Mouse (Mus musculus) heart, embryonic 12.5 days (tissue): ENCODE measurements at regions not wholly inside any gene's neighbourhood (a gene's known extent, or its start where the extent isn't known, plus 50 kb on each side); places are given as distances from the start of the nearest gene placed in this dataset.

ENCODE experiments used
- ATAC-seq: fragments of 200-750 bp; cut with Nextera tagmentation; 2 replicates; pipeline ENCODE4 v1.8.0; 2017; ENCODE audit warnings: moderate TSS enrichment, moderate library complexity; ENCODE audit not compliant: insufficient number of reproducible peaks, low FRiP score
- H3K27ac ChIP-seq: fragments of 300-500 bp; sonication (generic); 2 replicates; pipeline ENCODE4 v1.5.1; 2016; ENCODE audit warnings: mild to moderate bottlenecking, moderate library complexity; ENCODE audit not compliant: poor library complexity, severe bottlenecking
- H3K27me3 ChIP-seq: fragments of 300-500 bp; sonication (generic); replicated peaks from 2 replicates; pipeline ENCODE4 v1.6.1; 2016; ENCODE audit warnings: mild to moderate bottlenecking, moderate library complexity
- H3K36me3 ChIP-seq: fragments of 300-500 bp; sonication (generic); 2 replicates; pipeline ENCODE4 v1.6.1; 2016; ENCODE audit warnings: mild to moderate bottlenecking, moderate library complexity
- H3K4me1 ChIP-seq: fragments of 300-500 bp; sonication (generic); replicated peaks from 2 replicates; pipeline ENCODE4 v1.6.1; 2016; ENCODE audit warnings: mild to moderate bottlenecking
- H3K4me2 ChIP-seq: fragments of 300-500 bp; sonication (generic); 2 replicates; pipeline ENCODE4 v1.6.1; 2016; ENCODE audit warnings: mild to moderate bottlenecking, moderate library complexity
- H3K4me3 ChIP-seq: fragments of 300-500 bp; sonication (generic); 2 replicates; pipeline ENCODE4 v1.5.1; 2016; ENCODE audit warnings: mild to moderate bottlenecking
- H3K9ac ChIP-seq: fragments of 300-500 bp; sonication (generic); 2 replicates; pipeline ENCODE4 v1.6.1; 2016; ENCODE audit warnings: mild to moderate bottlenecking, moderate library complexity
- H3K9me3 ChIP-seq: fragments of 300-500 bp; sonication (generic); replicated peaks from 2 replicates; pipeline ENCODE4 v1.6.1; 2016; ENCODE audit warnings: mild to moderate bottlenecking, moderate library complexity
- WGBS: fragments of 180-500 bp; shearing (Covaris S2); methylation state at CpG from one replicate; pipeline ENCODE4 v1.1.7; 2016; 5-methylcytosine and 5-hydroxymethylcytosine counted together

DNA sequence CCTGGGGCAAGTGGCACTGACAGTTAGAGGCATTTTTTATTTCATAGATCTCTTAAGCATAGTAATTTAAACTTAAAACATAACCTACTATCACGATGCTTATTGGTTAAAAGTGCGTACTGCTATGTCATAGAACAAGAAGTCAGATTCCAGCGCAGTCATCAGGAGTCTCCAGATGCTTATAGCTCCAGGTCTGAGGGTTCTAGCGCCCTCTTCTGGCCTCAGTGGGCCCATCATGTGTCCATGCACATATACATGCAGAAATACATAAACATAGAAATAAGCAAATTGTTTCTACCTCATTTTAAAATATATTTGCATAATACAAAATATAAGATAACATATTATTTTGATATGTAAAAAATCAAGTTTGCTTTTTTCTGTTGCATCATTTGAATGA, 1002.8 kb upstream of the Adgrl2 start:
- H3K9ac ChIP-seq, result no peak overlapping the region
- ATAC-seq, result no peak
- H3K4me2 ChIP-seq, result no peak overlapping the region
- H3K9me3 ChIP-seq, result no peaks in the 10 kb centered on the region
- no peaks in the 10 kb centered on the region for H3K27me3 ChIP-seq
- no peak overlapping the region for H3K4me3 ChIP-seq
- H3K36me3 ChIP-seq, result no peaks in the 10 kb centered on the region
- no peak overlapping the region for H3K27ac ChIP-seq
- WGBS, result 55% methylated on average over 4 of the region's 4 CpGs
- no peaks in the 10 kb centered on the region for H3K4me1 ChIP-seq

DNA sequence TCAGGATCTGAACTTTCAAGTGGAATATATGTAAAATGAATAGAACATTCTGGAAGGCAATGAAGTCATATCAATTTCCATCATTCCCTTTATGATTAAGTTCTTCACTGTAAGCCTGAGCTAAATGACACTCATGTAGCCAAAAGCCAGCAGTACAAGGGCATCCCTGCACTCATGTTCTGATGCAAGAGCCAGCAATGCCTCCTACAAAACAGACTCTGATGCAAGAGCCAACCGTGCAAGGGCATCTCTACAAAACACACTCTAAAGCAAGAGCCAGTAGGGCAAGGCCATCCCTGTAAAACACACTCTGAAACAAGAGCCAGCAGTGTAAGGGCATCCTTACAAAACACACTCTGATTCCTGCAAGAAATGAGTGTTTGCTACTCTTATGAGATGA, 997.4 kb upstream of the Adgrl2 start:
- 75% methylated on average over 1 of the region's 1 CpGs for WGBS
- Histone ChIP-seq H3K36me3 (no peaks in the 10 kb centered on the region), H3K27me3 (no peaks in the 10 kb centered on the region), H3K4me1 (no peaks in the 10 kb centered on the region), H3K9me3 (no peaks in the 10 kb centered on the region), H3K9ac (no peak overlapping the region), H3K4me2 (no peak overlapping the region), H3K4me3 (no peak overlapping the region), H3K27ac (no peak overlapping the region)
- ATAC-seq, result no peak

DNA sequence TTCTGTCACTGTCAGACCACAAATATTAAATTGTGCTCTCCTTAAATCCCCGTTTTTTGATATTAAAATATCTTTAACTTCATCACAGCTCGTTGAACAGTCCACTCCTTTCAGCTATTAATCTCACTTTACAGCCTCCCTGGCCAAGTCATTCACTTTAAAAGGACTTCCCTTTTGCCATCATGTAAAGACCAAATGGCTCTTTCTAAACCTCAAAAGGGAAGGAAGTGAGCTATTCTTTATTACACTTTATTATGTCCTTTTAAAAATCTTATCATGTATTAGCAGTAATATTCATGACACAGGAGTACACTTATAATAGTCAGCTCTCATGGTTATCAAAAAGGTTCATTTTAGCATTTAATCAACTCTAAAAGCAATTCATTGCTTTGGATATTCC, 966.6 kb upstream of the Adgrl2 start:
- Histone ChIP-seq H3K4me1 (no peaks in the 10 kb centered on the region), H3K4me3 (no peak overlapping the region), H3K9ac (no peak overlapping the region), H3K27me3 (no peaks in the 10 kb centered on the region), H3K27ac (no peak overlapping the region), H3K4me2 (no peak overlapping the region), H3K36me3 (no peaks in the 10 kb centered on the region), H3K9me3 (no peaks in the 10 kb centered on the region)
- ATAC-seq, result no peak
- WGBS, result 48% methylated on average over 2 of the region's 2 CpGs

DNA sequence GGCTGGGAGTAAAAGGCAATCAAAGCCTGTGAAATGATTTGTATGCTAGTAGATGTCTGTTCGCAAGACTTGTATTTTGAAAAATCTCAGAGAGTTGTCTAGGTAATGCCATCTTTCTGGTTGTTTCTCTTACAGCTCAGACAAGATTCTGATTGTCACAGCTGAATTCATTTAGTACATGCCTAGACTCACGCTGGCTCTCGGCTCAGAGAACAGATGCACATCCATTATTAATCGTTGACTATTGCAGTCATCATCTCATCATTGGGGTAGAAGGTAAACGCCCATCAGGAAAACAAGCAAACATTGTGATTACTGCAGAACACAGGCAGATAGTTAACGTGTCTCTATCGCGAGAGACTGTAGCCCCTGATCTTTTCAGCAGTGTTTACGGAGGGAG, 945.8 kb upstream of the Adgrl2 start:
- H3K36me3 ChIP-seq, result no peaks in the 10 kb centered on the region
- no peak overlapping the region for H3K27ac ChIP-seq
- WGBS, result 83% methylated on average over 9 of the region's 9 CpGs
- H3K4me1 ChIP-seq, result no peaks in the 10 kb centered on the region
- no peak overlapping the region for H3K9ac ChIP-seq
- no peaks in the 10 kb centered on the region for H3K9me3 ChIP-seq
- ATAC-seq, result no peak
- no peak overlapping the region for H3K4me2 ChIP-seq
- no peak overlapping the region for H3K4me3 ChIP-seq
- no peaks in the 10 kb centered on the region for H3K27me3 ChIP-seq

DNA sequence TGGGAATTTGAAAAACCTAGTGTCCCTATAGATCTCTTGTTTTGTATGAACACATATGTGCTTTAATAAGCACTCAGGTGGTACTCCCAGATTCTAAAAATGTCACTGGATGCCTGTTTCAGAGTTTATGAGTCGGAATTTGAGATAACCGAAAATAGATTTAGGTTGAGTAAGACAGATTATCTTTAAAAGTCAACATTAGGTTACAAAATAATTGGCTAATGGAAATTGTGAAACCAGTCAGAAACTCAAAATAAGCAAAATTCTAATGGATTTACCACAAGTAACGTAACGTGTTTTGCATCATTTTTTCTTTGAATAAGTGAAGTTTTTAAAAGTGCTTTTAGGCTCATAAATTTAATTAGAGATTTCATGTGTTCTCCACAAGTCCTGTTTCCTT, 944.5 kb upstream of the Adgrl2 start:
- Histone ChIP-seq H3K9ac (no peak overlapping the region), H3K27me3 (no peaks in the 10 kb centered on the region), H3K27ac (no peak overlapping the region), H3K36me3 (no peaks in the 10 kb centered on the region), H3K4me2 (no peak overlapping the region), H3K9me3 (no peaks in the 10 kb centered on the region), H3K4me3 (no peak overlapping the region), H3K4me1 (no peaks in the 10 kb centered on the region)
- WGBS, result 67% methylated on average over 4 of the region's 4 CpGs
- ATAC-seq, result no peak

DNA sequence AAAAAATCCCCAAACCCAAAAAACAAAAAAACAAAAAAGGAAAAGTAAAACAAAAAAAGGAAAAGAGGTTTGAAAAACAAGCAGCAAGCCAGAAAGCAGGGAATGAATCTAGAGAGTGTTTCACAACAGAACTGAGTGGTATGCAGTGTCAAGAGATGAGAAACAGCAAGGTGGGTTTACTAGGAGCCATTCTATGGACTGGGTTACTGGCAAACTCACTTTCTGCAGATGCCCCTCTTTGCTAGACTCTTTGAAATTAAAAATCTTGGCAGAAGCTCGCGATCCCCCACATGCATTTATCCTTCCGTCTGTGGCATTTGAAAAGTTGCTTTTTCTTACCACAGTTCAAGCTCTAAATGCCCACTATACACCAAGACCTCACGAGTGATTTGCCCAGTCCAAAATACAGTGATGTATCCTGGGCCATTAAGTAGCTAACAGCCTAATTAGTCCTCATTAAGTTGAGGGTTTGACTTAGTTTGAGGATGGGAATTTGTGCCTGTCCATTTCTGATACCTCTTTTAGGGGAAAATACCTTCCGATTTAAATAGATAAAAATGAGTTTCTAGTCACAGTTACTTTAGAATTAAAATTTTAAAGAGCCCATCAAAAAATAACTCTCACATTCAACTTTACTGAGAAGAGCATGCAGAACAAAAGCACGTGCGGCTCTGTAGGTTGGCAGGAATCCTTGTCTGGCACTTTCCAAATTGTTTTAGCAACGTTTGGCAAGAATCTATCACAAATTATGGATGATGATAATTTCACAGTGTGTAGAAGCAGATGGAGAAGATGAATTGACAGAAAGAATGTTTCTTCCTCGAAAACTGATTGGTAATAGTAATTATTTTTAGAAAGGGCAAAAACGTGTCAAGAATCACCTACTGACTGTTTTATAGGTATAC, 938.4 kb upstream of the Adgrl2 start:
- no peaks in the 10 kb centered on the region for H3K27me3 ChIP-seq
- no peak overlapping the region for H3K4me2 ChIP-seq
- no peaks in the 10 kb centered on the region for H3K4me1 ChIP-seq
- no peak overlapping the region for H3K9ac ChIP-seq
- no peaks in the 10 kb centered on the region for H3K9me3 ChIP-seq
- ATAC-seq, result no peak
- H3K36me3 ChIP-seq, result no peaks in the 10 kb centered on the region
- H3K27ac ChIP-seq, result no peak overlapping the region
- H3K4me3 ChIP-seq, result no peak overlapping the region
- 80% methylated on average over 10 of the region's 10 CpGs for WGBS

DNA sequence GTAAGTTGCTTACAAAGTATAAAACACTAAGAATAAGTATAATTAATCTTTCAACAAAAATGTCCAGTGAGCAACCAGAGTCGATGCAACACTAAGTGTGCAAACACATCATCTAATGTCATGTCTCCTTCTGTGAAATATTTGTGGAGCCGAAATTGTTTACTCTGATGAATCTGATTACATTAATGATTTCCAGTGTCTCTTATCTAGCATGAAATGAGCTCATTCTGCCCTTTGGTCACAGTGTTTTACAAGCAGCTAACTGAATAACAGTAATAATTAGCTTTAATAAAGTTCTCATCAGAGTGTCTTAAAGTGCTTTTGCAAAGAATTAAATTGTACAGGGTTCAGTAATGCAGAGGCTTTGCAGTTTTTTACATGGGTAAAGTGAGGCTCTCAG, 929.9 kb upstream of the Adgrl2 start:
- no peaks in the 10 kb centered on the region for H3K9me3 ChIP-seq
- no peak overlapping the region for H3K9ac ChIP-seq
- WGBS, result 68% methylated on average over 2 of the region's 2 CpGs
- H3K36me3 ChIP-seq, result no peaks in the 10 kb centered on the region
- no peak overlapping the region for H3K4me2 ChIP-seq
- H3K27ac ChIP-seq, result no peak overlapping the region
- no peak overlapping the region for H3K4me3 ChIP-seq
- H3K27me3 ChIP-seq, result no peaks in the 10 kb centered on the region
- H3K4me1 ChIP-seq, result no peaks in the 10 kb centered on the region
- no peak for ATAC-seq

DNA sequence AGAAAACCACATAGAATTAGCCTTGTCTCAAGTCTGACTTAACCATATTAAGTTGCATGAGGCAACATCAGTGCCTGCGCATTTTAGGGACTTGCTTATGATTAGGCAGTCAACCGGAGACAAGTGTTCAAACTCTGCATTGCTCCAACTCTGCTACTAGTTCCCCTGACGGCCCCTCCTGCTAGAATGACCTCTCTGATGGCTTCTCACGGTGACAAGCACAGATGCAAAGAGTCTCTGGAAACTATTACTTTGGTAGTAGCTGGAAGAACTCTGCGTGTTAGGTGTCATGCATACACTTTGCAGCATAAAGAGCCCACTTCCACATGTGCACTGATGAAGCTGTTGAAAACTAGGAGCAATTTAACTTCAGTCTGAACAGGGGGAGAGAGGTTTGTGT, 927.8 kb upstream of the Adgrl2 start:
- Histone ChIP-seq H3K9me3 (no peaks in the 10 kb centered on the region), H3K9ac (no peak overlapping the region), H3K4me2 (no peak overlapping the region), H3K4me1 (no peaks in the 10 kb centered on the region), H3K36me3 (no peaks in the 10 kb centered on the region), H3K27me3 (no peaks in the 10 kb centered on the region), H3K27ac (no peak overlapping the region), H3K4me3 (no peak overlapping the region)
- 71% methylated on average over 5 of the region's 5 CpGs for WGBS
- ATAC-seq, result no peak

DNA sequence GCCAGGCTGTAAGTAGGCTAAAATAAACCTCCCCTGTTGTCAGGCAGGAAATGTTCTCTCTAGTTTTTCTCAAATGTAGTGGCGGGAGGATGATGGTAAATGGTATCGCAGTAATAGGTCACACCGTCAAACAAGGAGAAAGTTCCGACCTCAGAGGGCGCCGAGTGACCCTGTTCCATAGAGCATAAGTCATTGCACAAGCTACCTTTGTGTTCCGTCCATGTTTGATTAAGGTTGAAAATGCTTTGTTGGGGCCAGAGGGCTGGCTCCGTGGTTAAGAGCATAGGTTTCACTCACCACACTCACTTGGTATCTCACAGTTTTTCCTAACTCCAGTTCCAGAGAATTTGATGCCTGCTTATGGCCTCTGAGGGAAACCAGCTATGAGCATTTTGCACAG, 920.4 kb upstream of the Adgrl2 start:
- H3K36me3 ChIP-seq, result no peaks in the 10 kb centered on the region
- WGBS, result 83% methylated on average over 8 of the region's 8 CpGs
- no peak overlapping the region for H3K4me2 ChIP-seq

DNA sequence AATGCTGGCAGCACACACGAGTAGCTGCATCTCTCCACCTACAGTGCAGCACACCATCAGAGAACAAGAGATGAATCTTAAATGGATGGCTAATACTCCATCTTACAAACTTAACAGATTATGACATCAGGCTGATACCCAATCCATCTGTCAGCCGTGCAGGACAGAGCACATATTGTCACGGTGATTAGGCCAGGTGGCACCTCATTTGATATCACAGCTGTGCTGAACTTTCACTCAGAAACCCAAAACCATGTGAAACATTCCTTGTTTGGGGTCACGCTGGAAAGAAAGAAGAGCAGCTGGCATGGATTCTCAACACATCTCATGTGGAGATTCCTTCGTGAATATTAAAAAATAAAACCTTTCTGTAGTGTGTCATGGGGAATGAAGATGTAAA, 911.4 kb upstream of the Adgrl2 start:
- ATAC-seq, result no peak
- no peaks in the 10 kb centered on the region for H3K36me3 ChIP-seq
- 66% methylated on average over 5 of the region's 5 CpGs for WGBS
- H3K4me3 ChIP-seq, result no peak overlapping the region
- H3K4me2 ChIP-seq, result no peak overlapping the region
- no peaks in the 10 kb centered on the region for H3K27me3 ChIP-seq
- H3K9me3 ChIP-seq, result no peaks in the 10 kb centered on the region
- H3K27ac ChIP-seq, result no peak overlapping the region
- no peaks in the 10 kb centered on the region for H3K4me1 ChIP-seq
- H3K9ac ChIP-seq, result no peak overlapping the region

More for the DNA sequence above, 920.4 kb upstream of the Adgrl2 start:
- H3K9me3 ChIP-seq, result no peaks in the 10 kb centered on the region
- no peak for ATAC-seq
- no peak overlapping the region for H3K27ac ChIP-seq
- H3K4me3 ChIP-seq, result no peak overlapping the region
- H3K27me3 ChIP-seq, result no peaks in the 10 kb centered on the region
- no peak overlapping the region for H3K9ac ChIP-seq
- H3K4me1 ChIP-seq, result no peaks in the 10 kb centered on the region

DNA sequence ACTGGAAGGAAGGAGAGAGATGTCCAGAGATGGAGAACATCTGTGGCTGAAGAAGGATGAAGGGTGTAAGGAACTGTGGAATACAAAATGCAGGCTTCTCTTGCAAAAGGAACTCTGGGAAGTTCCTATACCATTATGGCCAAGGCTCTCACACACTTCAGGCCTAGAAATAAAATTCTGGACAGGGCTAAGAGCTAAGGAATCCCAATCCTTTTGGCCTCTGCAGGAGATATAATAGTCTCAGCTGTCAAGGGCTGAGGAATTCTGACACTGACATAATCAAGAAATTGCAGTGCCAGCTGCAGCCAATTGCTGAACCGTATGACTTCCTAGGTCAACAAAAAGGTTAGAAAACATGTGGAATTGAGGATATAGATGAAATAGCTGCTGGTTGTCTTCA, 886.2 kb upstream of the Adgrl2 start:
- H3K36me3 ChIP-seq, result no peaks in the 10 kb centered on the region
- H3K4me3 ChIP-seq, result no peak overlapping the region
- no peak overlapping the region for H3K4me2 ChIP-seq
- H3K9me3 ChIP-seq, result no peaks in the 10 kb centered on the region; the same call in 1 of the 2 replicates
- H3K4me1 ChIP-seq, result 0 out of 2 replicates have a peak, but pooled peaks cover 6% of the 10 kb centered on the region
- WGBS, result 28% methylated on average over 1 of the region's 1 CpGs
- H3K9ac ChIP-seq, result no peak overlapping the region
- no peak for ATAC-seq
- H3K27ac ChIP-seq, result no peak overlapping the region
- no peaks in the 10 kb centered on the region for H3K27me3 ChIP-seq

DNA sequence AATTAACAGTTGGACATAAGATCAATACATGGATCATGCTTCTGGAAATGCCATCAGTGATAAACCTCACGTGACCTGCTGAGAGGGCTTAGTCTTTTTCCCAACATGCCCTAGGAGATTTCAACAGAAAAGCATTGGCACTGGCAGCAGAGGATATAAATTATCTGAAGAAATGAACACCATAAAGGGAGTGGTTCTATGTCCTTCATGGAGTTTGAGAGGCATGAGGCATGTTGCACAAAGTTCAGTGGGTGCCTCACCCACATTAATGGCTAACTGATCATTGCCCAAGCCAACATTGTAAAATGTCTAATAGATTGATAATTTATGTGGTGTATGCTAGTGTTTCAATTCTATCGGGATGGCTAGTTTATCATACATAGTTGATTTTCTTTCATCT, 875.6 kb upstream of the Adgrl2 start:
- Histone ChIP-seq H3K4me1 (no peaks in the 10 kb centered on the region), H3K36me3 (no peaks in the 10 kb centered on the region), H3K9me3 (no peaks in the 10 kb centered on the region), H3K4me3 (no peak overlapping the region), H3K4me2 (no peak overlapping the region), H3K27me3 (no peaks in the 10 kb centered on the region), H3K9ac (no peak overlapping the region), H3K27ac (no peak overlapping the region)
- 75% methylated on average over 2 of the region's 2 CpGs for WGBS
- no peak for ATAC-seq
